Mouse (Mus musculus): Measurements from ENCODE around the gene Cntrob.
"Not testable (repeated sequence)": the region's sequence is repeated elsewhere in the genome, so short reads cannot be mapped to it uniquely, and the experiment has no call there.

Gene Cntrob

GRCm38 (mm10) chr11:69340161-69341131 is 16.9 kb upstream of the Cntrob start, which contains the start of gene Rnf227:
Gene Rnf227 (plus strand): TSS chr11:69340461.
- peak; percentile 69 for DNase-seq (ENCODE audit: low spot score)

DNA sequence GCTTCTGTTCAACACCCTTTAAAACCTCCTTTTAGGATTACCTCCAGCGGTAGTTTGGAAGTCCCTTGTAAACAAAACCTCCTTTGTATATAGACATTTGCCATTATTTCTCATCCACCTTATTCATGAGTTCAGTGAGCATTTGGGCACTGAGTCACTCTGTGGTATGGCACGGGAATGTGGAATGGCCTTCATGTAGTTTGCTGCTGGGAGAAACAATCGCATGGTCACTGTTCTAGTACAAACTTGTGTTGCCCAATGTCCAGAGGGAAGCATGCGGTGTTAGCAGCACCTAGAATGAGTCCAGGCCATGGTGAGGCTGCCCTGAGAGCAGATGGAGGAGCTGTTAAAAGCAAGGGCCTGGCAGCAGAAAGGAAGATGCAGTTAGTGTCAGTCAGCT is 11.2 kb upstream of the Cntrob start:
- no peak for DNase-seq (ENCODE audit: low spot score)

DNA sequence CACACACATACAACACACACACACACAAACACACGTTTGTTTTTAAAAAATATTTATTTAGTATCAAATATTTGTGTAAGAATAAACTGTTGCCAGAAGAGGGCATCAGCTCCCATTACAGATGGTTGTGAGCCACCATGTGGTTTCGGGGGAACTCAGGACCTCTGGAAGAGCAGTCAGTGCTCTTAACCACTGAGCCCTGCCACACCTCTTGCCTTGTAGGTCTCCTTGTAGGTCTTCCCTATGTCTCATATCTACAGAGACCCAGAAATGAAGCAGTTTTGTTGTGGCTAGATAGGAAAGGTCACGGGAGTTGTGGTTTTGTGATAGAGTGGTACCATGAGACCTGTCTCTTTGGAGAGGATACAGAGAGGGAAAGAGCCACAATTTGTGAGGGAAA is 10.3 kb upstream of the Cntrob start:
- DNase-seq (ENCODE audit: low spot score): no peak

- DNase-seq (ENCODE audit: low spot score): peak; percentile 11
Observed at GRCm38 (mm10) chr11:69332713-69333253, 9.2 kb upstream of the Cntrob start.

GRCm38 (mm10) chr11:69331929-69332405 is 8.4 kb upstream of the Cntrob start:
- DNase-seq (ENCODE audit: low spot score): peak; percentile 74

DNA sequence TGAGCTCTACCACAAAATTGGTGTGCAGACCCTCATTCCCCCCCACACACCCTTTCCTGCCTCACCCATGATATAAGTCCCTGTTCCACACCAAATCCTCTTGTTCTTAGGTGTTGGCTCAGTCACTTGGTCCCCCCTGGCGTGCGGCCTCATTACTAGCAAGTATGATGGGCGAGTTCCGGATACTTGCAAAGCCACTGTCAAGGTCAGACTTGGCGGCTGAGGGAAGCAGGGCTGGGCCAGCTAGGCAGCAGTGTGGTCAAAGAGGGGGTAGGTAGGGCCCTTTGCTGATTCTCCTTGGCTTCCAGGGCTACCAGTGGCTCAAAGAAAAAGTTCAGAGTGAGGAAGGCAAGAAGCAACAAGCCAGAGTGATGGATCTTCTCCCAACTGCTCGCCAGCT is 7.6 kb upstream of the Cntrob start:
- DNase-seq (ENCODE audit: low spot score): no peak

DNA sequence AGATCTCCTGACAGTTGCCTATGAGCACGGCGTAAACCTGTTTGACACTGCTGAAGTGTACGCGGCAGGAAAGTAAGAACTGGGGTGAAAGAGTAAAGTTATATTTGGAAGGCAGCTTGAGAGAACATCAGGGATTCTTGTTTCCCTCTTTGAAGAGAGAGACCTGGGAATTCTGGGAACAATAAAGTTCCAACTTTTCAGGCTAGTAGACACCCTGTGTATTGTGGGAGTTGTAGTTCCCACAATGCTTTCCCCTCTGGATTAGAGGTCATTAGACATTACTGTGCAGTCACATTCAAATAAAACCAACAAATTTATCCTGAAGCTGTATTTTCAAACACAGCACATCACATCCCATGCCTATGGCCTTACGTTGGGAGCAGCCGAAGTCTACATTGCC is 4.9 kb upstream of the Cntrob start:
- DNase-seq (ENCODE audit: low spot score): no peak

DNA sequence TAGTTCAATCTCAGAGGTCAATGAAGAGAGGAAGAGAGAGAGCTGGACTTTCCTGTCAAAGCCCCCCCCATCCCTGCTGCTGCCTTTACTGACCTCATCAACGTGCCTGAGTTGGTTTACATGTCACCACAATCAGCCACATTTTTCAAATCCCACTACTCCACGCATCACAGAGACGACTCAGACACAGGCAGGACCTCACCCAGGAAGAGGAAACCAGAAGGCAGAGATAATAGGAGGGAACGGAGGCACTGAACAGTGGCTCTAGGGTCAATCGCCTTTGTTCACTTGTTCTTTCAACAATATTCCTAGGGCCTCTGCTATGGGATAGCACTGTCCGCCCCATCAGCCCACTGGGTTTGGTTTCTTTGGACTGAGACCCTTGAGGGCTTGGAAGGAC is 4.1 kb upstream of the Cntrob start:
- DNase-seq (ENCODE audit: low spot score): no peak

- DNase-seq (ENCODE audit: low spot score): no peak
Observed at GRCm38 (mm10) chr11:69327157-69327442, 3.5 kb upstream of the Cntrob start.

DNA sequence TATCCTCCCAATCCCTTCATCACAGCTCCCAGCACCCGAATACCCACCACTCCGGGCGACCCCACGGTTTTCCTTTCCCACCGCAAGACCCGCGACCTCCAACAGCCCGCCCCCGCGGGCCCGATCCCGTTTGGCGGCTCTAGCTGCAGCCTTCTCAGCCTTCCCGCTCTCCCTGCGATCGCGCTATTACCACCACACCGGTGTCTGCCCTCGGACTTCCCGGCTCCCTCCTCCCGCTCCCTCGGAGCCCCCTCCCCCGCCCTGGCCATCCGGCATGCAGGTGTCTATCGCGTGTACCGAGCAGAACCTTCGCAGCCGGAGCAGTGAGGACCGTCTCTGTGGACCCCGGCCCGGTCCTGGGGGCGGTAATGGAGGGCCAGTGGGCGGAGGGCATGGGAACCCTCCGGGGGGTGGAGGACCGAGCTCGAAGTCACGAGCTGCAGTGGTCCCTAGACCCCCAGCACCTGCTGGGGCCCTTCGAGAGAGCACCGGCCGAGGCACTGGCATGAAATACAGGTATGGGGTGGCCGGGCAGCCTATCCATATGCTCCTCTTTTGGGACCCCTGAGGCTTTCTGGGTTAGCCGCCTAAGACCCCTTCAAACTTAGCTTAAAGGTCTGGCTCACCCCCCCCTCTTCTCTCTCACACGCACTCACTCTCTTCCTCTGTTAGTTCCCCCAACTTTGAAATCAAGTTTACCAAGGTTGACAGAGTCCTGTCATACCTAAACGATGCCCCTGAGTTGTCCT is 3.0 kb upstream of the Cntrob start:
- no peak for DNase-seq (ENCODE audit: low spot score)

- peak; percentile 82 for DNase-seq (ENCODE audit: low spot score)
Observed at GRCm38 (mm10) chr11:69325628-69326407, 2.2 kb upstream of the Cntrob start, which contains the start of gene Kcnab3. Gene Kcnab3 (plus strand): TSS chr11:69326258.

GRCm38 (mm10) chr11:69324749-69325148 is 1.2 kb upstream of the Cntrob start:
- DNase-seq (ENCODE audit: low spot score): no peak

DNA sequence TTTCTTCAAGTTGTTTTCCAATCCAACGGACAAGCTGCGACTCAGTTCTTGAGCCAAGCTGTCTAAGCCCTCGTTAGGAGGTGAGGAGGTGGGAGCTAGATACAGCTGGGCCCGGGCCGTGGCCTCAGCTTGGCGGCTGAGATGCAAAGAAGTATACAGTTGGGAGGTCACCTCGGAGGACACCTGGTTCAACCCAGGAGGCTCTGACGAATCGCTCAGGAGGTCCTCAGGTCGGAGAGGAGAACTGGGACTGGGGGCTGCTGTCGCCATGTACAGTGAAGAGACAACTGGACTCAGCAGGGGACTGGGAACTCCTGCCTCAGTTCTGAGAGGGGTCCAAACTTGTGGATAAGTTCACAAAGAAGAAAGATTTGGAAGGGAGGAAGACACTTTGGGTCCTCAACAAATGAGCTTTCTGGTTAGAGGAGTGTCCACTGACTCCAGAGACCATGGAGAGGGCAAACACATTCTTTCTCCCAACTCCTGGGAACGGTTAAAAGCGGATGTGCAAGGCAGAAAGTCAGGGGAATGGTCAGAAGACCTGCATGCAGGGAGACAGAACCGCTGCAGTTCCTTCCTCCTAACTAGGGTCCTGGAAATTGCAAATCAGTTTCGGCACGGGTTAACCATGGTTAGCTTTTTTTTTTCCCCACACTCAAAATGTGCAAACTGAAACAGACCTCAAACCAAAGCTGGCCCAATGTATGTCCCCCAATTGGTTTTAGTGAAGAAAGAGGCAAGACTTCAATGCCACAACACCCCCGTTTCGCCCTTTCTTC is 693 bp downstream of the Cntrob start:
- peak; percentile 21 for DNase-seq (ENCODE audit: low spot score)

GRCm38 (mm10) chr11:69322010-69322409 is 1.6 kb downstream of the Cntrob start:
- DNase-seq (ENCODE audit: low spot score): no peak

GRCm38 (mm10) chr11:69321580-69321979 is 2.0 kb downstream of the Cntrob start:
- DNase-seq (ENCODE audit: low spot score): no peak

DNA sequence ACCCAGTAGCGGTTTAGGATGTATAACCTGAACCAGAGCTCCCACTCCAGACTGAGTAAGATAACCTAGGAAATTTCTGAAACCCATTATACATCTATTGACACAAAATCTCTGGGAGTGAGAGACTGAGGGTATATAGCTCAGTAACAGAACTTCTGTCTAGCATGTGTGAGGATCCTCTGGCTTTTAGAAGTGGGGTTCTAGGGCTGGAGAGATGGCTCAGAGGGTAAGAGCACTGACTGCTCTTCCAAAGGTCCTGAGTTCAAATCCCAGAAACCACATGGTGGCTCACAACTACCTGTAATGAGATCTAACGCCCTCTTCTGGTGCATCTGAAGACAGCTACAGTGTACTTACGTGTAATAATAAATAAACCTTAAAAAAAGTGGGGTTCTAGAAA is 5.6 kb downstream of the Cntrob start:
- not testable (repeated sequence) for DNase-seq (ENCODE audit: low spot score)

GRCm38 (mm10) chr11:69316361-69316760 is 7.2 kb downstream of the Cntrob start:
- DNase-seq (ENCODE audit: low spot score): no peak

DNA sequence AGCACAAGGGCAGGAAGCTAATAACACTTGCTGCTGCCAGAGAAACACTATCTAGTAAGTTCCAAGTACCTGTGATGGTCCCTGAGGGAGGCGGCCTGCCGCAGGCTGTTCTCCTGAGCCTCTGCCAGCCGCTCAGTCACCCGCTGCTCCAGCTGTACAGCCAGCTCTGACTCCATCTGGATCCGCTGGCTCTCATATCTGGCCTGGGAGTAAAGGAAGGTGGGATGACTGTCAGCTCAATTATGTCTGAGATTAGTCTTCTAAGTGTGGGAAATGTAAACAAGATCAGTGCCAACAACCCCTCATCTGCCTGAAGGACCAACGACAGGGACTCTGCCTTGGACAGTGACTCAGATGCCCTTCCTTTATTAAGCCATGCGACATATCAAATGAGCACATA is 12.3 kb downstream of the Cntrob start:
- DNase-seq (ENCODE audit: low spot score): no peak

DNA sequence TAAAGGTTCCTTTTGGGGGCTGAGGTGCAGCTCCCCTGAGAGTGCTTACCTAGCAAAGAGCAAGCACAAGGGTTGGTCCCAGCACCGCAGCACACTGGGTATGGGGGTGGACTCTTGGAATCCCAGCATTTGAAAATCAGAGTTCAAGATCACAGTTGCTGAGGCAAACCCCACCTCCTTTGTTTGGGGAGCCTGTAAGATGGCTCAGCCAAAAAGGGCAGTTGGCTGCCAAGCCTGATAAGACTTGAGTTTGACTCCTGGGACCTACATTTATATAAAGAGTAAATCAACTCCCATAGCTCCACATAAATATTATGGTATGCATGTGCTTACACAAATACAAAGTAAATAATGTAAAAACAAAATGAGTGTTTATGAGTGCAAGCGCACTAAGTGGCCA is 17.5 kb downstream of the Cntrob start:
- no peak for DNase-seq (ENCODE audit: low spot score)

GRCm38 (mm10) chr11:69305291-69305690 is 18.3 kb downstream of the Cntrob start:
- DNase-seq (ENCODE audit: low spot score): no peak

- no peak for DNase-seq (ENCODE audit: low spot score)
Observed at GRCm38 (mm10) chr11:69302817-69303216, 20.8 kb downstream of the Cntrob start.
